Mouse (Mus musculus) hindbrain, postnatal 0 days (tissue): Measurements from ENCODE around the gene Fbxw8. TPM values are rescaled to one million over a fixed set of nuclear protein-coding genes. Genes with fewer than 3 reads are reported as not detected.

Experiments used
- ATAC-seq: fragments of 200-750 bp; cut with Nextera tagmentation; 2 replicates; pipeline ENCODE4 v1.8.0; 2017; ENCODE audit warnings: mild to moderate bottlenecking, moderate TSS enrichment, moderate library complexity
- DNase-seq: peaks from one replicate; pipeline ENCODE4 v3.0.0-alpha.2; 2015; ENCODE audit warnings: low spot score
- H3K27ac ChIP-seq: fragments of 300-500 bp; sonication (generic); 2 replicates; pipeline ENCODE4 v1.5.1; 2014; ENCODE audit warnings: mild to moderate bottlenecking
- H3K27me3 ChIP-seq: fragments of 300-500 bp; sonication (generic); 2 replicates; pipeline ENCODE4 v1.6.1; 2014; ENCODE audit warnings: low read length, mixed read lengths; ENCODE audit not compliant: insufficient read depth
- H3K36me3 ChIP-seq: fragments of 300-500 bp; sonication (generic); 2 replicates; pipeline ENCODE4 v1.6.1; 2014; ENCODE audit warnings: low read length, mixed read lengths; ENCODE audit not compliant: insufficient read depth
- H3K4me1 ChIP-seq: fragments of 300-500 bp; sonication (generic); 2 replicates; pipeline ENCODE4 v1.6.1; 2014; ENCODE audit warnings: antibody characterized with exemption, low read length, mixed read lengths; ENCODE audit not compliant: insufficient read depth
- H3K4me2 ChIP-seq: fragments of 300-500 bp; sonication (generic); 2 replicates; pipeline ENCODE4 v1.6.1; 2014; ENCODE audit warnings: low read depth, mild to moderate bottlenecking, low read length, moderate library complexity, mixed read lengths
- H3K4me3 ChIP-seq: fragments of 300-500 bp; sonication (generic); 2 replicates; pipeline ENCODE4 v1.5.1; 2014; ENCODE audit warnings: low read length
- H3K9ac ChIP-seq: fragments of 300-500 bp; sonication (generic); replicated peaks from 2 replicates; pipeline ENCODE4 v1.6.1; 2014; ENCODE audit warnings: mild to moderate bottlenecking, low read length, moderate library complexity, mixed read lengths
- H3K9me3 ChIP-seq: fragments of 300-500 bp; sonication (generic); 2 replicates; pipeline ENCODE4 v1.6.1; 2016; ENCODE audit warnings: low read length, mixed read lengths
- CTCF ChIP-seq: IDR thresholded peaks from 2 replicates; pipeline ENCODE4 v1.5.1; 2016; ENCODE audit warnings: antibody characterized with exemption, control low read depth, low read depth
- WGBS: fragments of 180-500 bp; shearing (Covaris S2); extraction: QIAGEN DNeasy Blood & Tissue Kit; methylation state at CpG from one replicate; pipeline ENCODE4 v1.1.7; 2014; 5-methylcytosine and 5-hydroxymethylcytosine counted together
- polyA plus RNA-seq: library from polyadenylated mRNA; unstranded; fragments of >200 nt; fragmentation: Nextera tagmentation; extraction: Ambion mirVana; gene quantifications from 2 replicates; pipeline ENCODE4 v1.2.1, GENCODE M21; 2015
- total RNA-seq: library from RNA; depleted of rRNA; stranded (reverse); fragments of >200 nt; gene quantifications from 2 replicates; pipeline ENCODE4 v1.2.3, GENCODE M21; 2014

Fbxw8 gene
- total and polyA plus RNA-seq, 2 experiments from 2014 or later: 18.0 to 57.5 TPM

- ATAC-seq: no peak
- no peak overlapping the region for H3K4me3 ChIP-seq
- 82% methylated on average over 6 of the region's 6 CpGs for WGBS
- DNase-seq: no peak
- peaks cover 15% of the 10 kb centered on the region; the same call in 1 of the 2 replicates for H3K4me1 ChIP-seq
- no peaks in the 10 kb centered on the region for H3K27me3 ChIP-seq
- peaks cover 21% of the 10 kb centered on the region for H3K36me3 ChIP-seq
- TF ChIP-seq CTCF: no peak
- 0 out of 2 replicates have a peak overlapping the region, but pooled peaks have one; percentile 55 for H3K27ac ChIP-seq
- no peaks in the 10 kb centered on the region for H3K9me3 ChIP-seq
- no peak overlapping the region for H3K4me2 ChIP-seq
- no peak overlapping the region for H3K9ac ChIP-seq
These were observed 10.5 kb downstream of the Fbxw8 start for GRCm38 (mm10) chr5:118144770-118145169.

- Histone ChIP-seq H3K27me3 (no peaks in the 10 kb centered on the region), H3K4me2 (no peak overlapping the region), H3K36me3 (peaks cover 21% of the 10 kb centered on the region), H3K9me3 (no peaks in the 10 kb centered on the region), H3K27ac (peak overlapping the region; percentile 8; the same call in 1 of the 2 replicates), H3K9ac (no peak overlapping the region), H3K4me1 (peaks cover 15% of the 10 kb centered on the region; the same call in 1 of the 2 replicates), H3K4me3 (no peak overlapping the region)
- ATAC-seq: no peak
- 91% methylated on average over 4 of the region's 4 CpGs for WGBS
- no peak for TF ChIP-seq CTCF
- DNase-seq: no peak
These were observed 10.9 kb downstream of the Fbxw8 start for GRCm38 (mm10) chr5:118144327-118144726.

- no peaks in the 10 kb centered on the region for H3K9me3 ChIP-seq
- ATAC-seq (no peak), DNase-seq (no peak)
- 0 out of 2 replicates have a peak overlapping the region, but pooled peaks have one; percentile 20 for H3K27ac ChIP-seq
- peaks cover 15% of the 10 kb centered on the region; the same call in 1 of the 2 replicates for H3K4me1 ChIP-seq
- H3K4me2 ChIP-seq: no peak overlapping the region
- H3K36me3 ChIP-seq: peaks cover 21% of the 10 kb centered on the region
- H3K27me3 ChIP-seq: no peaks in the 10 kb centered on the region
- TF ChIP-seq CTCF: no peak
- H3K9ac ChIP-seq: no peak overlapping the region
- 69% methylated on average over 12 of the region's 12 CpGs for WGBS
- no peak overlapping the region for H3K4me3 ChIP-seq
These were observed 11.8 kb downstream of the Fbxw8 start for GRCm38 (mm10) chr5:118143211-118144026.

- Histone ChIP-seq H3K9ac (no peak overlapping the region), H3K36me3 (peaks cover 21% of the 10 kb centered on the region), H3K4me2 (no peak overlapping the region), H3K27me3 (no peaks in the 10 kb centered on the region), H3K4me3 (no peak overlapping the region), H3K9me3 (no peaks in the 10 kb centered on the region), H3K4me1 (peaks cover 15% of the 10 kb centered on the region; the same call in 1 of the 2 replicates), H3K27ac (no peak overlapping the region)
- ATAC-seq: no peak
- no peak for DNase-seq
- WGBS: 91% methylated on average over 8 of the region's 8 CpGs
- TF ChIP-seq CTCF: no peak
These were observed 12.8 kb downstream of the Fbxw8 start for GRCm38 (mm10) chr5:118142471-118142870.

- no peak for ATAC-seq
- Histone ChIP-seq H3K4me1 (no peaks in the 10 kb centered on the region), H3K9me3 (no peaks in the 10 kb centered on the region), H3K27me3 (no peaks in the 10 kb centered on the region), H3K36me3 (peaks cover 21% of the 10 kb centered on the region), H3K27ac (no peak overlapping the region), H3K4me3 (no peak overlapping the region), H3K9ac (no peak overlapping the region), H3K4me2 (no peak overlapping the region)
- WGBS: 85% methylated on average over 8 of the region's 8 CpGs
- no peak for DNase-seq
- TF ChIP-seq CTCF: no peak
These were observed 15.6 kb downstream of the Fbxw8 start for GRCm38 (mm10) chr5:118139630-118140029.

GRCm38 (mm10) chr5:118136391-118136790 lies 18.9 kb downstream of the Fbxw8 start:
- DNase-seq: no peak
- no peak for TF ChIP-seq CTCF
- no peak overlapping the region for H3K4me2 ChIP-seq
- H3K9ac ChIP-seq: no peak overlapping the region
- H3K4me1 ChIP-seq: no peaks in the 10 kb centered on the region
- H3K4me3 ChIP-seq: no peak overlapping the region
- WGBS: 85% methylated on average over 5 of the region's 5 CpGs
- no peak overlapping the region for H3K27ac ChIP-seq
- ATAC-seq: no peak
- H3K27me3 ChIP-seq: no peaks in the 10 kb centered on the region
- H3K9me3 ChIP-seq: no peaks in the 10 kb centered on the region
- peaks cover 10% of the 10 kb centered on the region for H3K36me3 ChIP-seq

GRCm38 (mm10) chr5:118128651-118129050 lies 26.6 kb downstream of the Fbxw8 start:
- Histone ChIP-seq H3K9ac (no peak overlapping the region), H3K27ac (no peak overlapping the region), H3K4me3 (no peak overlapping the region), H3K4me1 (no peaks in the 10 kb centered on the region), H3K4me2 (no peak overlapping the region), H3K27me3 (no peaks in the 10 kb centered on the region), H3K9me3 (no peaks in the 10 kb centered on the region), H3K36me3 (peaks cover 26% of the 10 kb centered on the region; the same call in 1 of the 2 replicates)
- TF ChIP-seq CTCF: no peak
- ATAC-seq (no peak), DNase-seq (no peak)
- WGBS: 72% methylated on average over 9 of the region's 9 CpGs
